Mouse (Mus musculus): ENCODE data around the gene Wdtc1.

The Wdtc1 gene

GRCm38 (mm10) chr4:133247806-133248449, 105.4 kb downstream of the Wdtc1 start:
- no peak for DNase-seq

- no peak for DNase-seq
Measured at GRCm38 (mm10) chr4:133247072-133247471, 106.2 kb downstream of the Wdtc1 start.

- DNase-seq: no peak
Measured at GRCm38 (mm10) chr4:133244289-133244688, 109.0 kb downstream of the Wdtc1 start.

- no peak for DNase-seq
Measured at GRCm38 (mm10) chr4:133243538-133243937, 109.7 kb downstream of the Wdtc1 start.

GRCm38 (mm10) chr4:133242710-133243109, 110.6 kb downstream of the Wdtc1 start:
- DNase-seq: no peak
